Mouse (Mus musculus): ENCODE data around the gene Galp. TPM values are rescaled to one million over a fixed set of nuclear protein-coding genes. Genes with fewer than 3 reads are reported as not detected.
"Not testable (repeated sequence)": the region's sequence is repeated elsewhere in the genome, so short reads cannot be mapped to it uniquely, and the experiment has no call there.

Galp gene
- polyA plus RNA-seq, 1 experiment from 2014 or later, result not detected

DNA sequence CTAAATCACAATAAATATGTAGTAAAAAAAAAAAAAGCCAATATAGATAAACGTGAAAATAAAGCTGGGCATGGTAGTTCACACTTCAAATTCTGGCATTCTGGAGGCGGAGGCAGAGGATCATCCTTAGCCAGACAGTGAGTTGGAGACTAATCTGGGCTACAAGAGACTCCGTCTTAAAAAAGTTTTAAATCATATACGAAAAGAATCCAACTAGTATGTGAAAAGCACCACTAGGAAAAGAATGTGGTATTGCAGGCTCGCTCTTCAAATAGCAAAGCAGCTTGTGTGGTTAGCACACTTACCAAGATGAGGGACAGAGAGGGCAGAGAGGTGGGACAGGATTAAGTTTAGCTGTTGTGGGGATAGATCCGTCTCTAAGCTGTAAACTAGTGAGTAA lies 26.0 kb upstream of the Galp start:
- Histone ChIP-seq H3K9me3 (replicated peaks; ENCODE audit: control insufficient read depth, low read length) (no peaks in the 10 kb centered on the region), H3K36me3 (replicated peaks; ENCODE audit: control insufficient read depth, insufficient read depth, low read depth, low read length) (no peaks in the 10 kb centered on the region), H3K4me1 (ENCODE audit: control insufficient read depth, insufficient read depth, low read length) (no peaks in the 10 kb centered on the region), H3K27me3 (ENCODE audit: control insufficient read depth, insufficient read depth, low read length) (no peaks in the 10 kb centered on the region), H3K9ac (replicated peaks; ENCODE audit: low read length) (no peak overlapping the region; the same call in 1 of the 2 replicates), H3K4me3 (ENCODE audit: low read depth, low read length) (no peak overlapping the region), H3K27ac (replicated peaks; ENCODE audit: low read depth, low read length) (no peak overlapping the region), H3K4me2 (ENCODE audit: low read depth, low read length) (peak overlapping the region; percentile 79)
- 54% methylated on average over 6 of the region's 6 CpGs for WGBS
- ATAC-seq (replicated peaks; ENCODE audit: insufficient number of reproducible peaks, low FRiP score, low TSS enrichment, low read depth) (no peak), DNase-seq (ENCODE audit: low spot score) (no peak)

DNA sequence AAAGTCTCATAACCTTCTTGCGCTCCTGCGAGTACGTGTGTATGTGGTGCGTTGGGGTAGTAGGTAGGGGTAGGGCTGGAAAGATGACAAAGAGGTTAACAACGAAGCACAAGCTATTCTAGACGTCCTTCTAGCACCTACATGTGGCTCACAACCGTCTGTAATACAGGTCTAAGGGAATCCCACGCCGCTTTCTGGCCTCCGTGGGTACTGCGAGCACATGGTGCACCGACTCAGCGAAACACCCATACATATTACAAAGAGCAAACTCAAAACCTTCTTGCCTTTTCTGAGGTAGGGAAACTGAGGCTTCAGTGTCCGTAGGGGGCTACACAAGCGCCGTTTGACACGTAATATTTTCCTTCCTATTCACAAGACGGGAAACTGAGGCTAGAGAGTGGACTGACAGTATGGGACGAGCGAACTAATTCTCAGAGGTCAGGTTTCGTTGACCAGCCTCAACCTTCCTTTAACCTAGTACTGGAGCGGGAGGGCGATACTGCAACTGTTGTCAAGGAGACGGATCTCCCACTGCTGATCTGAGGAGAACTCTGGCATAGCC lies 25.4 kb upstream of the Galp start:
- no peaks in the 10 kb centered on the region for H3K36me3 ChIP-seq (replicated peaks; ENCODE audit: control insufficient read depth, insufficient read depth, low read depth, low read length)
- peak overlapping the region; percentile 52 for H3K9ac ChIP-seq (replicated peaks; ENCODE audit: low read length)
- peak overlapping the region; percentile 52 for H3K27ac ChIP-seq (replicated peaks; ENCODE audit: low read depth, low read length)
- H3K27me3 ChIP-seq (ENCODE audit: control insufficient read depth, insufficient read depth, low read length), result no peaks in the 10 kb centered on the region
- H3K4me1 ChIP-seq (ENCODE audit: control insufficient read depth, insufficient read depth, low read length), result no peaks in the 10 kb centered on the region
- DNase-seq (ENCODE audit: low spot score) (peak; percentile 71), ATAC-seq (replicated peaks; ENCODE audit: insufficient number of reproducible peaks, low FRiP score, low TSS enrichment, low read depth) (peak; percentile 7)
- H3K4me2 ChIP-seq (ENCODE audit: low read depth, low read length), result peak overlapping the region; percentile 79
- under 1% methylated on average over 24 of the region's 24 CpGs for WGBS
- no peaks in the 10 kb centered on the region for H3K9me3 ChIP-seq (replicated peaks; ENCODE audit: control insufficient read depth, low read length)
- peak overlapping the region; percentile 66 for H3K4me3 ChIP-seq (ENCODE audit: low read depth, low read length)

DNA sequence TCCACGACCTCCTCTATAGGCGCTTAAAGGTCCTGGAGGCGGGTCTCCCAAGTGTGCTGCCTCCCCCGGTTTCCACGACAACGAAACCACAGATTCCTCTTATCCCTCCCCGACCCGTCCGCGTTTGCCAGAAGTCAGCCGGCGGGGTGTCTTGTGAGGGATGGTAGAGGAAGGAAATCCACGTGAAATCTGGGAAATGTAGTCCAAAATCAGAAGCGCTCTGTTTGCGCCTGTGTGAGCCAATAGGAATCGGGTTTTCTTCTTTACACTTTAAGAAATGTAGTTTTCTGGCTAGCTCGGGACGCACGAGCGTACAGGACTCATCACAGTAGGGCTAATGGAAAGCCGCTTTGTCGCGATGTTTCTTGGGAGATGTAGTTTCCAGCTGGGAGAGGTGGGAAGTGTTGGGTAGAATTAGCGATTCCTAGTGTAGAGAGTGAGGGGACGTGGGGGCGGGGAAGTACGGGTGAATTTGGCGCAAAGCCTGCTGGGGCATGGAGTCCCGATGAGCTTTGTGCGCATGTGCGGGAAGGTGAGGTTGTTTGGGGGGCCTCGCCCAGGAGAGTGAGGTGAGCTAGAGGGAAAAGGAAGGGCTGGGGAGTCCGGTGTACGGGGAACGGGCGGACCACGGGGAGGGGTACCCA lies 24.8 kb upstream of the Galp start, which contains the start of gene Zfp444:
TSS of gene Zfp444 (plus strand) at position 221 of the 644 bp plus-strand sequence.
- DNase-seq (ENCODE audit: low spot score) (peak; percentile 98), ATAC-seq (replicated peaks; ENCODE audit: insufficient number of reproducible peaks, low FRiP score, low TSS enrichment, low read depth) (peak; percentile 96)
- H3K4me3 ChIP-seq (ENCODE audit: low read depth, low read length), result peak within 1 kb of the TSS; percentile 66
- no peaks in the 10 kb centered on the region for H3K4me1 ChIP-seq (ENCODE audit: control insufficient read depth, insufficient read depth, low read length)
- H3K27ac ChIP-seq (replicated peaks; ENCODE audit: low read depth, low read length), result peak within 1 kb of the TSS; percentile 52
- no peaks in the 10 kb centered on the region for H3K36me3 ChIP-seq (replicated peaks; ENCODE audit: control insufficient read depth, insufficient read depth, low read depth, low read length)
- peak within 1 kb of the TSS; percentile 79 for H3K4me2 ChIP-seq (ENCODE audit: low read depth, low read length)
- no peaks in the 10 kb centered on the region for H3K27me3 ChIP-seq (ENCODE audit: control insufficient read depth, insufficient read depth, low read length)
- no peaks in the 10 kb centered on the region for H3K9me3 ChIP-seq (replicated peaks; ENCODE audit: control insufficient read depth, low read length)
- under 1% methylated on average over 37 of the region's 37 CpGs for WGBS
- peak within 1 kb of the TSS; percentile 77 for H3K9ac ChIP-seq (replicated peaks; ENCODE audit: low read length)

DNA sequence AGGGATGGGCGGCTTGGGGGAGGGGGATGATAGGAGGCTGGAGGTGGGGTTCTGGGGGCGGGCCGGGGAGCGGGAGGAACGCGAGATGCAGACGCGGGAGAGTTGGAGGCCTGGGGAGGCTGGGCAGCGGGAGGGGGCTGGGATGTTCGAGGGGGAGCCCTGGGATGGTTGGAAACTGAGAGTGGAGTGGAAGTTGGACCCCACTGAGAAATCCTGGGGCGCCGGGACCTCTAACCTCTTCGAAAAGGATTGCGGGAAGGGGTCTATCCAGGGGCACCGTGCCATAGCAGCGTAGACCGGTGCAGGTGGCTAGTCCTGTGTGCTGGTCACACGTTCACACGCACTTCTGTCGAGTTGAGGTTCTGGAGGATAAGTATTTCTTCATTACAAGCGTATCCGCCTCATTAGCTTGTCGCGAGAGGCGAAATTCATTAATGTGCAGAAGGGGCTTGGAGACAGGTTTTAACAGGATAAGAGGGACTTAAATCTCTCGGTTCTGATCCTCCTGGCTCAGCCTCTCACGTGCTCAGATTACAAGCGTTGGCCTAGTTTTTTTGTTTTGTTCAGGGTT lies 24.1 kb upstream of the Galp start:
- DNase-seq (ENCODE audit: low spot score) (peak; percentile 24), ATAC-seq (replicated peaks; ENCODE audit: insufficient number of reproducible peaks, low FRiP score, low TSS enrichment, low read depth) (peak; percentile 45)
- Histone ChIP-seq H3K4me2 (ENCODE audit: low read depth, low read length) (peak overlapping the region; percentile 69), H3K27ac (replicated peaks; ENCODE audit: low read depth, low read length) (no peak overlapping the region), H3K36me3 (replicated peaks; ENCODE audit: control insufficient read depth, insufficient read depth, low read depth, low read length) (no peaks in the 10 kb centered on the region), H3K4me3 (ENCODE audit: low read depth, low read length) (peak overlapping the region; percentile 66), H3K27me3 (ENCODE audit: control insufficient read depth, insufficient read depth, low read length) (no peaks in the 10 kb centered on the region), H3K4me1 (ENCODE audit: control insufficient read depth, insufficient read depth, low read length) (no peaks in the 10 kb centered on the region), H3K9ac (replicated peaks; ENCODE audit: low read length) (peak overlapping the region; percentile 77), H3K9me3 (replicated peaks; ENCODE audit: control insufficient read depth, low read length) (no peaks in the 10 kb centered on the region)
- 1% methylated on average over 27 of the region's 28 CpGs for WGBS

- no peaks in the 10 kb centered on the region for H3K4me1 ChIP-seq (ENCODE audit: control insufficient read depth, insufficient read depth, low read length)
- no peak overlapping the region for H3K4me3 ChIP-seq (ENCODE audit: low read depth, low read length)
- no peaks in the 10 kb centered on the region for H3K27me3 ChIP-seq (ENCODE audit: control insufficient read depth, insufficient read depth, low read length)
- no peak overlapping the region for H3K4me2 ChIP-seq (ENCODE audit: low read depth, low read length)
- H3K27ac ChIP-seq (replicated peaks; ENCODE audit: low read depth, low read length), result no peak overlapping the region
- DNase-seq (ENCODE audit: low spot score) (no peak), ATAC-seq (replicated peaks; ENCODE audit: insufficient number of reproducible peaks, low FRiP score, low TSS enrichment, low read depth) (no peak)
- H3K9ac ChIP-seq (replicated peaks; ENCODE audit: low read length), result no peak overlapping the region
- WGBS, result 88% methylated on average over 8 of the region's 8 CpGs
- no peaks in the 10 kb centered on the region for H3K9me3 ChIP-seq (replicated peaks; ENCODE audit: control insufficient read depth, low read length)
- H3K36me3 ChIP-seq (replicated peaks; ENCODE audit: control insufficient read depth, insufficient read depth, low read depth, low read length), result no peaks in the 10 kb centered on the region
These were observed 23.0 kb upstream of the Galp start for GRCm38 (mm10) chr7:6173872-6174271.

DNA sequence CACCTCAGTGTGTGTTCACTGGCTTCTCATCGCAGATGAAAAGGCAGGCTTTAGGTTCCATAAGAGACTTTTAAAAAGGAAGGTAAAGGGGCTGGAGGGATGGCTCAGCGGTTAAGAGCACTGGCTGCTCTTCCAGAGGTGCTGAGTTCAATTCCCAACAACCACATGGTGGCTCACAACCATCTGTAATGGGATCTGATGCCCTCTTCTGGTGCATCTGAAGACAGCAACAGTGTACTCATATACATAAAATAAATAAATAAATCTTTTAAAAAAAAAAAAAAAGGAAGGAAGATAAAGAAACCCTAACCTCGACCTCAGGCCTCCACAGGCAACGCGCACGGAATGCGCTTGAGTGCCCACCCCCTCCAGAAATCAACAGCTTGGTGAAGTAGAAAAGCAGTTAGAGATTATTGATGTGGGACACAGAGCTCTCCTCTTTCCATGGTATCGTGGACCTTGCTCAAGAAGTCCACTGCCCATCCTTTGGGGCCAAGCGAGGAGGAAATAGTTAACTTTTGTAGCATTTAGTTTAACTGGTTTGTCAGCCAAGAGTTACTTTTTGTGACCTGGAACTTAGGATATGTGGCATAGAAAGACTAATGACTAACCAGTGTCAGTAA lies 22.4 kb upstream of the Galp start:
- WGBS, result 86% methylated on average over 9 of the region's 9 CpGs

DNA sequence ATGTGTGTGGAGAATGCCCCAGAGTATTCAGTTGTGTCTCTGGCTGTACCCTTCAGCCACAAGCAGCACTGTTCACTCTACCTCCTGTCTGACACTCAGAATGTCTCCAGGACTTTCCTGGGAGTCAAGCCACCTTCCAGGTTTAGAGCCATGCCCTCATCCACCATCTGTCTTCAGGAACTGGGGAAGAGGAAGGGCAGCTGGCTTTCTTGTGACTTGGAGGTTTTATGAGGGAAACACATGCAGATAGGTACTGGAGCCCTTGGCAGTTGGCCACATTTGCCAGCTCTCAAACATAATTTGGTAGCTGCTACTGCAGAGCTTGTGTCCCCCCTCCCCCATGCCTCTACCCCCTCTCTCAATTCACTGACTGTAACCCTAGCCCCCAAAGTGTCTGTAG lies 17.9 kb upstream of the Galp start:
- ATAC-seq (replicated peaks; ENCODE audit: insufficient number of reproducible peaks, low FRiP score, low TSS enrichment, low read depth), result no peak

More for the DNA sequence above, 22.4 kb upstream of the Galp start:
- ATAC-seq (replicated peaks; ENCODE audit: insufficient number of reproducible peaks, low FRiP score, low TSS enrichment, low read depth); H3K4me3 ChIP-seq (ENCODE audit: low read depth, low read length); H3K27me3 ChIP-seq (ENCODE audit: control insufficient read depth, insufficient read depth, low read length); DNase-seq (ENCODE audit: low spot score); H3K4me2 ChIP-seq (ENCODE audit: low read depth, low read length); H3K4me1 ChIP-seq (ENCODE audit: control insufficient read depth, insufficient read depth, low read length); H3K9me3 ChIP-seq (replicated peaks; ENCODE audit: control insufficient read depth, low read length); H3K36me3 ChIP-seq (replicated peaks; ENCODE audit: control insufficient read depth, insufficient read depth, low read depth, low read length); H3K27ac ChIP-seq (replicated peaks; ENCODE audit: low read depth, low read length); H3K9ac ChIP-seq (replicated peaks; ENCODE audit: low read length): not testable (repeated sequence)

GRCm38 (mm10) chr7:6182882-6183281 lies 14.0 kb upstream of the Galp start:
- Histone ChIP-seq H3K4me2 (ENCODE audit: low read depth, low read length) (no peak overlapping the region), H3K9me3 (replicated peaks; ENCODE audit: control insufficient read depth, low read length) (no peaks in the 10 kb centered on the region), H3K4me3 (ENCODE audit: low read depth, low read length) (no peak overlapping the region), H3K27me3 (ENCODE audit: control insufficient read depth, insufficient read depth, low read length) (no peaks in the 10 kb centered on the region), H3K4me1 (ENCODE audit: control insufficient read depth, insufficient read depth, low read length) (no peaks in the 10 kb centered on the region), H3K9ac (replicated peaks; ENCODE audit: low read length) (no peak overlapping the region), H3K36me3 (replicated peaks; ENCODE audit: control insufficient read depth, insufficient read depth, low read depth, low read length) (peaks cover 2% of the 10 kb centered on the region; the same call in 1 of the 2 replicates), H3K27ac (replicated peaks; ENCODE audit: low read depth, low read length) (no peak overlapping the region)
- DNase-seq (ENCODE audit: low spot score), result no peak
- no peak for ATAC-seq (replicated peaks; ENCODE audit: insufficient number of reproducible peaks, low FRiP score, low TSS enrichment, low read depth)

More for the DNA sequence above, 17.9 kb upstream of the Galp start:
- no peak overlapping the region for H3K4me2 ChIP-seq (ENCODE audit: low read depth, low read length)
- DNase-seq (ENCODE audit: low spot score), result no peak
- no peaks in the 10 kb centered on the region; the same call in 1 of the 2 replicates for H3K36me3 ChIP-seq (replicated peaks; ENCODE audit: control insufficient read depth, insufficient read depth, low read depth, low read length)
- no peak overlapping the region for H3K4me3 ChIP-seq (ENCODE audit: low read depth, low read length)
- H3K27me3 ChIP-seq (ENCODE audit: control insufficient read depth, insufficient read depth, low read length), result no peaks in the 10 kb centered on the region
- no peak overlapping the region for H3K27ac ChIP-seq (replicated peaks; ENCODE audit: low read depth, low read length)
- H3K4me1 ChIP-seq (ENCODE audit: control insufficient read depth, insufficient read depth, low read length), result no peaks in the 10 kb centered on the region
- H3K9ac ChIP-seq (replicated peaks; ENCODE audit: low read length), result no peak overlapping the region
- H3K9me3 ChIP-seq (replicated peaks; ENCODE audit: control insufficient read depth, low read length), result no peaks in the 10 kb centered on the region

Data from embryonic facial prominence, embryonic 11.5 days (tissue).